Mouse (Mus musculus) megakaryocyte, embryonic 14.5 days (primary cell): Measurements from ENCODE around the gene 4930523C07Rik. TPM values are rescaled to one million over a fixed set of nuclear protein-coding genes. Genes with fewer than 3 reads are reported as not detected.

Source experiments
- H3K27me3 ChIP-seq: replicated peaks from 2 replicates; pipeline ENCODE3; 2012; ENCODE audit warnings: inconsistent platforms
- H3K36me3 ChIP-seq: replicated peaks from 2 replicates; pipeline ENCODE3; 2012; ENCODE audit warnings: low read length, inconsistent platforms, mixed read lengths
- H3K4me1 ChIP-seq: 2 replicates; pipeline ENCODE4 v1.6.1; 2012; ENCODE audit warnings: inconsistent platforms
- H3K4me3 ChIP-seq: replicated peaks from 2 replicates; pipeline ENCODE3; 2012; ENCODE audit warnings: moderate library complexity, mild to moderate bottlenecking, inconsistent platforms
- H3K9me3 ChIP-seq: 2 replicates; pipeline ENCODE4 v1.6.1; 2012; ENCODE audit warnings: inconsistent platforms
- FLI1 ChIP-seq: IDR thresholded peaks from 2 replicates; pipeline ENCODE4 v1.6.1; 2012; ENCODE audit warnings: low read length, inconsistent platforms, mixed read lengths
- GATA1 ChIP-seq: IDR thresholded peaks from 3 replicates; pipeline ENCODE4 v1.6.1; 2012; ENCODE audit warnings: mixed read lengths, low read length, inconsistent platforms, borderline replicate concordance
- polyA plus RNA-seq: library from polyadenylated mRNA; stranded (reverse); fragments of >175 nt; gene quantifications from 2 replicates; pipeline ENCODE4 v1.2.3, GENCODE M21; 2012; ENCODE audit warnings: low replicate concordance; ENCODE audit not compliant: insufficient read depth

Gene 4930523C07Rik
- polyA plus RNA-seq, 1 experiment, result 6.0 TPM

DNA sequence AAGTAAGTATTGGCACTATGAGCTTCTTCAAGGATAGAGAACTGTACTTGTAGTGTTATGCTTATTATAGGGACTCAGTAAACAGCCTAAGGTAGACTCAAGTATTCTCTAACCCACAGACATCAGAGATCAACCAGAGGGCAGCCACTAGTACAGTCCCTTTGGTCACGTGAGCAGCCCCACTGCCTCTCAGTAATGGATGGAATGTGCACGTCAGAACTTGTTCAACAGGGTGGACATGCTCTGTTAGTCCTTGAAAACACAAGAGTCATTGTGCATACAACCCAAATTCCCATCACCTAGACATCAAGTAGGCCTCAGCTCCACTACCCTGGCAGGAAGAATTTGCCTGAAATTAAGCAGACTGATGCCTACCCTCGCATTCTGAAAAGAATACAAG, 13.5 kb downstream of the 4930523C07Rik start:
- no peak for TF ChIP-seq FLI1
- no peak for TF ChIP-seq GATA1
- H3K27me3 ChIP-seq, result no peaks in the 10 kb centered on the region
- H3K9me3 ChIP-seq, result no peaks in the 10 kb centered on the region
- no peak overlapping the region for H3K4me3 ChIP-seq
- peaks cover 9% of the 10 kb centered on the region for H3K36me3 ChIP-seq
- H3K4me1 ChIP-seq, result peaks cover 66% of the 10 kb centered on the region

DNA sequence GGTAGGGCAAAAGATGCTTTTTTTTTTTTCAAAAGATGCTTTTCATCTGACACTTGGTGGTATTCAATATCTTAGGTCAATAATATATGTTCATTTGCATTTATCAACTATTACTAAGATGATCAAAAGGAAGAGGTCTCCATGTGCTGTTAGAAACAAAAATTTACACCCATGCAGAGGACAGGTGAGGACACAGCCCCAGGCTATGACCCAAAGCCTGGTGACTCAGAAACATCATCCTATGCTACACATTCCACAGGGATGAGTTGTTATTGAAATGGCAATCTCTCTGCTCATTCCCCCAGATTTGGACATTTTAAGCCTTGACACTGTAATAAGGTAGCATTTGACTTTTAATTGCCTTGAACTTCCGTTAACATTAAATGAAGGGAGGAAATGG, 15.7 kb downstream of the 4930523C07Rik start:
- Histone ChIP-seq H3K36me3 (peaks cover 9% of the 10 kb centered on the region), H3K4me1 (peaks cover 52% of the 10 kb centered on the region), H3K4me3 (no peak overlapping the region), H3K9me3 (no peaks in the 10 kb centered on the region), H3K27me3 (no peaks in the 10 kb centered on the region)
- no peak for TF ChIP-seq GATA1

DNA sequence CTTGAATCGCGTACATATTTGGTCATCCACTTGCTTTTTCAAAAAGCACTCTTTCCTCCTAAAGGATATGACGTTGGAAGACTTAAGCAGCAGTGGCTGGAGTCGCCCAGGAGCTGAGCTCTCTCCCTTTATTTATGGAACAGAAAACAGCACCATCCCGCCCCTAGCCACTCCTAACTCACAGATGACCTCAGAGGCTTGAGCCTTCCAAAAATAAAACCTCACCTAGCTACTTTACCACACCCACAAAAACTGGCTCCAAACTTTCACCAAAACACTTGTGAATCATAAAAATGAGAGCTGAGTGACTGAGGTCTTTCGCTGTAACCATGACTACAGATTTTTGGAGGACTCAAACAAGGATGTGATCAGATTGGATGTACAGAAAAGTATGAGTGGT, 16.4 kb downstream of the 4930523C07Rik start:
- peaks cover 6% of the 10 kb centered on the region for H3K36me3 ChIP-seq
- H3K9me3 ChIP-seq, result no peaks in the 10 kb centered on the region
- no peaks in the 10 kb centered on the region for H3K27me3 ChIP-seq
- H3K4me1 ChIP-seq, result peaks cover 52% of the 10 kb centered on the region
- TF ChIP-seq GATA1, result no peak
- no peak for TF ChIP-seq FLI1
- no peak overlapping the region for H3K4me3 ChIP-seq

GRCm38 (mm10) chr1:160061321-160061720, 17.1 kb downstream of the 4930523C07Rik start:
- Histone ChIP-seq H3K9me3 (peaks cover 3% of the 10 kb centered on the region), H3K27me3 (no peaks in the 10 kb centered on the region), H3K4me3 (peak overlapping the region; percentile 81), H3K36me3 (peaks cover 10% of the 10 kb centered on the region), H3K4me1 (peaks cover 52% of the 10 kb centered on the region)
- TF ChIP-seq GATA1, result no peak; the same call in 2 of the 3 replicates
- no peak for TF ChIP-seq FLI1

DNA sequence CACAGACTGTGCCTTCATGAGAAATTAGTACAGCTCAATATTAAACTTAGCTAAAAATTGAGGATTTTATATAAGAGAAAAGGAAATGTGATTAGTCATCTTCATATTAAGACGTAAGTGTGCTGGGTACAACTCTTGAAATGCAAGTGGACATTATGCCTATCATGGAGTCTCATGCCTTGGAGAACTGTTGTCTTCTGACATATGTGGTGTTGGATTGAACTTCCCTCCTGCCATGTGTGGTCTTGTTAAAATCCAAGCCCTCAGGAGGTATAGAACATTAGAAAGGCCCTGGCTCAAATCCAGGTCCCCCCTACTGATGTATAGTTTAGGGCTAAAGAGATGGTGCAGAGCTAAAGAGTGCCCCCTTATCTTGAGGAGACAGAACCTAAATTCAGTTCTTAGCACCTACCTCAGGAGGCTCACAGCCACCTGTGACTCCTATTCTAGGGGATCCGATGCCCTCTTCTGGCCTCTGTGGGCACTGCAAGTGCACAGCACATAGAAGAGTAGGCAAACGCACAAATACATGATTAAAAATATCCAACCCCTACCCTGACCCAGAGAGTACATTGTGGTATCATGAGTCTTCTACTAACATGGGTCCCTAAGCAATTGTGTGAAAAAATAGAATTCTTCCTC, 17.7 kb downstream of the 4930523C07Rik start:
- Histone ChIP-seq H3K9me3 (peaks cover 8% of the 10 kb centered on the region), H3K4me1 (peaks cover 52% of the 10 kb centered on the region), H3K4me3 (peak overlapping the region; percentile 81), H3K27me3 (no peaks in the 10 kb centered on the region), H3K36me3 (peaks cover 15% of the 10 kb centered on the region)
- TF ChIP-seq GATA1, result no peak
- no peak for TF ChIP-seq FLI1

DNA sequence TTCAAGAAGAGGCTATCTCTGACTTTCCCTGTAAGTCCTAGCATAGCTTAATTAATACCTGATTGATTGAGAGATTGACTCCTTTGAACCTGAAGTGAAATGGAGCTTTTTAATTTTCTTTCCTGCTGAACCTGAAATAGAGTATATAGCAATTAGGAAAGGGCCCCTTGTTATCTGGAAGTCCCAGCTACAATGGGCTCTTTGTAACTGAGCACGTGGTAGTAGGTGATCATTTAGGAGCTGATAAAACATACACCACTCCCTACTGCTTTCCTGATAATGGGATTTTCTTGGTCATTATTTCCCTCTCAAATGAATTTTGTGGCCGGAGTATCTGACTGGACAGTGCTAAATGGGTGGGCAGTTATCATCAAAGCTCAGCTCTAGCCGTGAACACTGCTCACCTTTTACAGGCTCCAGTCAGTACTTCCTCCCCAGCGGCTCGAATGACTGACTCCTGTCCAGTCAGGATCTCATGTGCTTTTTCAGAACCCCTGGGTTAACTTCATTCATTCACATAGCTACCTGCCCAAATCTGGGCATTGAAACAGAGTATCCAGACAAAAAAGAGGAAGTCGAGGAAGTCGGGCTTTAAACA, 20.5 kb downstream of the 4930523C07Rik start:
- TF ChIP-seq GATA1 (no peak), FLI1 (no peak)
- peaks cover 32% of the 10 kb centered on the region for H3K4me1 ChIP-seq

GRCm38 (mm10) chr1:160078882-160079661, 34.9 kb downstream of the 4930523C07Rik start:
- TF ChIP-seq GATA1, result no peak
- TF ChIP-seq FLI1, result no peak
- Histone ChIP-seq H3K4me3 (peak overlapping the region; percentile 59), H3K9me3 (no peaks in the 10 kb centered on the region), H3K4me1 (peaks cover 8% of the 10 kb centered on the region; the same call in 1 of the 2 replicates), H3K36me3 (peaks cover 32% of the 10 kb centered on the region), H3K27me3 (peaks cover 2% of the 10 kb centered on the region)

More for the DNA sequence above, 20.5 kb downstream of the 4930523C07Rik start:
- Histone ChIP-seq H3K27me3 (no peaks in the 10 kb centered on the region), H3K36me3 (peaks cover 11% of the 10 kb centered on the region), H3K4me3 (no peak overlapping the region), H3K9me3 (peaks cover 13% of the 10 kb centered on the region)

GRCm38 (mm10) chr1:160080800-160081436, 36.7 kb downstream of the 4930523C07Rik start:
- Histone ChIP-seq H3K4me1 (peaks cover 8% of the 10 kb centered on the region; the same call in 1 of the 2 replicates), H3K36me3 (peaks cover 20% of the 10 kb centered on the region), H3K27me3 (peaks cover 3% of the 10 kb centered on the region), H3K9me3 (peaks cover 6% of the 10 kb centered on the region; the same call in 1 of the 2 replicates), H3K4me3 (no peak overlapping the region)
- TF ChIP-seq FLI1 (no peak), GATA1 (no peak)

- H3K4me3 ChIP-seq, result no peak overlapping the region
- peaks cover 3% of the 10 kb centered on the region for H3K27me3 ChIP-seq
- no peak for TF ChIP-seq FLI1
- TF ChIP-seq GATA1, result no peak
- H3K4me1 ChIP-seq, result peaks cover 8% of the 10 kb centered on the region; the same call in 1 of the 2 replicates
- peaks cover 3% of the 10 kb centered on the region for H3K36me3 ChIP-seq
- H3K9me3 ChIP-seq, result peaks cover 6% of the 10 kb centered on the region; the same call in 1 of the 2 replicates
Observed at GRCm38 (mm10) chr1:160082647-160083046, 38.5 kb downstream of the 4930523C07Rik start.
